Mouse (Mus musculus) T-helper 17 cell (primary cell): ENCODE results near the gene Arhgap23.

Experiments used
- in situ Hi-C, 2 experiments: fragments of 300-600 bp; cut with MboI, MseI; formaldehyde crosslinking; loops; 1 replicate in 1 of 2; 2 replicates in 1 of 2; pipeline ENCODE4 v1.15.1; 2025; ENCODE audit warnings: high pct_unique_total_duplicates in 2 of 2

Arhgap23 gene

GRCm38 (mm10) chr11:97461307-97461820 lies 46.0 kb downstream of the Arhgap23 start:
- in situ Hi-C loops = no loop called here

GRCm38 (mm10) chr11:97462538-97462937 lies 47.2 kb downstream of the Arhgap23 start:
- in situ Hi-C loops = no loop called here

- in situ Hi-C loops = no loop called here
These were observed 47.8 kb downstream of the Arhgap23 start for GRCm38 (mm10) chr11:97463166-97463565.

GRCm38 (mm10) chr11:97463991-97464390 lies 48.7 kb downstream of the Arhgap23 start:
- in situ Hi-C loops = no loop called here

GRCm38 (mm10) chr11:97465957-97466356 lies 50.6 kb downstream of the Arhgap23 start:
- in situ Hi-C loops = no loop called here

GRCm38 (mm10) chr11:97466444-97467160 lies 51.3 kb downstream of the Arhgap23 start:
- in situ Hi-C loops = no loop called here

GRCm38 (mm10) chr11:97468639-97469287 lies 53.4 kb downstream of the Arhgap23 start:
- in situ Hi-C loops = no loop called here

- in situ Hi-C loops = loop anchor here (5.0 to 10.0 kb wide), 2 partner anchors 43 to 155 kb away; partner anchors contain the start of gene Epop (in 1 of the 2)
These were observed 54.5 kb downstream of the Arhgap23 start for GRCm38 (mm10) chr11:97469828-97470227.

- in situ Hi-C loops = loop anchor here (5.0 to 10.0 kb wide), 2 partner anchors 44 to 154 kb away; partner anchors contain the start of gene Epop (in 1 of the 2)
These were observed 55.9 kb downstream of the Arhgap23 start for GRCm38 (mm10) chr11:97471276-97471675.

GRCm38 (mm10) chr11:97476334-97477095 lies 61.2 kb downstream of the Arhgap23 start:
- in situ Hi-C loops = loop anchor here in 1 of 2 experiments (5.0 to 10.0 kb wide), 2 partner anchors 81 to 148 kb away; partner anchors contain the start of gene Epop

GRCm38 (mm10) chr11:97477431-97477830 lies 62.1 kb downstream of the Arhgap23 start:
- in situ Hi-C loops = loop anchor here in 1 of 2 experiments (5.0 to 10.0 kb wide), 2 partner anchors 80 to 147 kb away; partner anchors contain the start of gene Epop

GRCm38 (mm10) chr11:97478345-97478744 lies 63.0 kb downstream of the Arhgap23 start:
- in situ Hi-C loops = loop anchor here in 1 of 2 experiments (5.0 to 10.0 kb wide), 2 partner anchors 79 to 146 kb away; partner anchors contain the start of gene Epop

- in situ Hi-C loops = loop anchor here in 1 of 2 experiments (5.0 to 10.0 kb wide), 2 partner anchors 78 to 146 kb away; partner anchors contain the start of gene Epop
These were observed 63.8 kb downstream of the Arhgap23 start for GRCm38 (mm10) chr11:97479085-97479484.

GRCm38 (mm10) chr11:97479824-97480223 lies 64.5 kb downstream of the Arhgap23 start:
- in situ Hi-C loops = loop anchor here in 1 of 2 experiments (5.0 to 10.0 kb wide), 2 partner anchors 77 to 145 kb away; partner anchors contain the start of gene Epop

- in situ Hi-C loops = loop anchor here in 1 of 2 experiments (5.0 kb wide), 2 partner anchors 72 to 142 kb away; partner anchors contain the start of gene Epop
These were observed 70.3 kb downstream of the Arhgap23 start for GRCm38 (mm10) chr11:97485661-97486060.

GRCm38 (mm10) chr11:97487656-97488055 lies 72.3 kb downstream of the Arhgap23 start:
- in situ Hi-C loops = loop anchor here in 1 of 2 experiments (5.0 kb wide), 2 partner anchors 70 to 140 kb away; partner anchors contain the start of gene Epop

- in situ Hi-C loops = loop anchor here in 1 of 2 experiments (5.0 kb wide), 2 partner anchors 68 to 138 kb away; partner anchors contain the start of gene Epop
These were observed 74.4 kb downstream of the Arhgap23 start for GRCm38 (mm10) chr11:97489589-97490324.

GRCm38 (mm10) chr11:97491640-97492039 lies 76.3 kb downstream of the Arhgap23 start:
- in situ Hi-C loops = no loop called here

GRCm38 (mm10) chr11:97492836-97493235 lies 77.5 kb downstream of the Arhgap23 start:
- in situ Hi-C loops = no loop called here

- in situ Hi-C loops = loop anchor here in 1 of 2 experiments (5.0 kb wide), 1 partner anchor 80 kb away; the partner anchor contains the start of gene Srcin1
These were observed 82.2 kb downstream of the Arhgap23 start for GRCm38 (mm10) chr11:97497543-97497942.
